Mouse (Mus musculus) megakaryocyte, embryonic 14.5 days (primary cell): ENCODE data around the gene Psmd14.

ENCODE experiments used
- FLI1 ChIP-seq: IDR thresholded peaks from 2 replicates; pipeline ENCODE4 v1.6.1; 2012; ENCODE audit warnings: low read length, inconsistent platforms, mixed read lengths
- GATA1 ChIP-seq: IDR thresholded peaks from 3 replicates; pipeline ENCODE4 v1.6.1; 2012; ENCODE audit warnings: mixed read lengths, low read length, inconsistent platforms, borderline replicate concordance

- TF ChIP-seq FLI1 (no peak), GATA1 (no peak)
Measured at GRCm38 (mm10) chr2:61722401-61722982, 11.0 kb downstream of the Psmd14 start.
